Mouse (Mus musculus): ENCODE measurements around the gene Clec2g. TPM values are rescaled to one million over a fixed set of nuclear protein-coding genes. Genes with fewer than 3 reads are reported as not detected.

The Clec2g gene
- polyA plus RNA-seq, 1 experiment from 2014 or later: not detected

Small RNA genes within 50 kb of the gene (microRNA-seq; reads per million reads assigned to microRNA genes)
- gene Gm27336 (not detected), gene Mir7649 (not detected)

Other genes with a start within 250 kb of the Clec2g start
- not detected in 2 replicates for gene Klrb1, start 211.3 kb upstream of the Clec2g start, polyA plus RNA-seq (2016; fragmentation: Nextera tagmentation; extraction: Ambion mirVana)
- gene Klrb1c, start 145.2 kb upstream of the Clec2g start, polyA plus RNA-seq (2016; fragmentation: Nextera tagmentation; extraction: Ambion mirVana): not detected in 2 replicates
- gene Gm44511, start 108.1 kb upstream of the Clec2g start, polyA plus RNA-seq (2016; fragmentation: Nextera tagmentation; extraction: Ambion mirVana): not detected in 2 replicates
- not detected in 2 replicates for gene Klrb1b, start 108.0 kb upstream of the Clec2g start, polyA plus RNA-seq (2016; fragmentation: Nextera tagmentation; extraction: Ambion mirVana)
- not detected in 2 replicates for gene Clec2i, start 46.8 kb upstream of the Clec2g start, polyA plus RNA-seq (2016; fragmentation: Nextera tagmentation; extraction: Ambion mirVana)
- gene BC035044, start 43.3 kb upstream of the Clec2g start, polyA plus RNA-seq (2016; fragmentation: Nextera tagmentation; extraction: Ambion mirVana): 0.26 and 0.35 TPM in 2 replicates
- not detected in 2 replicates for gene Klrb1f, start 111.5 kb downstream of the Clec2g start, polyA plus RNA-seq (2016; fragmentation: Nextera tagmentation; extraction: Ambion mirVana)
- gene Clec2e, start 166.5 kb downstream of the Clec2g start, polyA plus RNA-seq (2016; fragmentation: Nextera tagmentation; extraction: Ambion mirVana): not detected in 2 replicates
- gene Clec2d, start 246.2 kb downstream of the Clec2g start, polyA plus RNA-seq (2016; fragmentation: Nextera tagmentation; extraction: Ambion mirVana): 0.14 TPM in 1 of 2 replicates, not detected in the other